19 mouse cellular contexts compared by ENCODE assay signal in the genomic region with DNA sequence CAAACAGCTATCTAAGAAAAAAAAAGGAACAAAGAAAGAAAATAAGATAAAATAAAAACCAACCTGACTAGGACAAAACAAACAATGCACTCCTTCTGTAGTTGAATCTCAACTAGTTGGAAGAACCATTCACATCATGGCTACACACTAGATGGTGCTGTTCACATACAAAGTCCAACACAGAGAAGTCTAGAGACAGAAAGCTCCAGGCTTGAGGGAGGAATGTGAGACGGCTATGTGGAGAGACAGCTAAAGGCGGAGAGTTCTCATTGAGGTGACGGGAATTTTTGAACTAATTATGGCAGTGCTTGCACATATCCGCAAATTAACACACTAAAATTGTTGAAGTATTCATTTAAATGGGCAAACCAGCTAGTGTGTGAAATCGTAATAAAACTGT. TPM values are rescaled to one million over a fixed set of nuclear protein-coding genes. Genes with fewer than 3 reads are reported as not detected.
DNase-seq lines count a peak whose midpoint lies in the region; ATAC-seq and TF ChIP-seq lines count a peak whose summit lies in the region.
"Had no signal": no experiment of that assay in that cellular context is flagged by ENCODE, and none has a peak within 500 bp of the region (broad histone marks: within the 10 kb centered on the region; RNA-seq: fewer than 3 reads in every experiment).

No protein-coding gene starts in this region.

- H3K4me2 ChIP-seq in forebrain, postnatal 0 days (ENCODE audit: low read depth): no peak overlapping the region
- H3K4me2 ChIP-seq in forebrain, embryonic 12.5 days: no peak overlapping the region
- H3K4me2 ChIP-seq: heart, embryonic 13.5 days; hindbrain, embryonic 15.5 days; limb, embryonic 13.5 days; lung, embryonic 15.5 days; midbrain, embryonic 15.5 days had no signal

- intact Hi-C loops in left cerebral cortex, adult 2 months (cut with DNase I): loop anchor here (10.0 kb wide), 1 partner anchor 319 kb away; no protein-coding TSS in a partner anchor

- WGBS in forebrain, postnatal 0 days: 63% methylated on average over 5 of the region's 5 CpGs
- WGBS in forebrain, embryonic 12.5 days: 75% methylated on average over 5 of the region's 5 CpGs

- ATAC-seq in forebrain, postnatal 0 days: peak; percentile 45; the same call in 1 of the 2 replicates
- ATAC-seq in forebrain, embryonic 12.5 days (ENCODE audit: low FRiP score): no peak
- ATAC-seq in erythroblast, adult 5-6 weeks (replicated peaks; ENCODE audit: low FRiP score, poor library complexity, severe bottlenecking): no peak
- ATAC-seq: midbrain, embryonic 15.5 days had no signal

- H3K4me1 ChIP-seq in forebrain, postnatal 0 days (ENCODE audit: insufficient read depth): no peaks in the 10 kb centered on the region
- H3K4me1 ChIP-seq in forebrain, embryonic 12.5 days: 0 out of 2 replicates have a peak, but pooled peaks cover 4% of the 10 kb centered on the region
- H3K4me1 ChIP-seq: hindbrain, embryonic 15.5 days; midbrain, embryonic 15.5 days had no signal

- TF ChIP-seq CTCF in forebrain, postnatal 0 days (IDR thresholded peaks at IDR 0.05; ENCODE audit: low read depth): peak; percentile 62
- peak; percentile 34 for TF ChIP-seq CTCF in left cerebral cortex, adult 2 months (IDR thresholded peaks at IDR 0.05)

- no peak overlapping the region for H3K4me3 ChIP-seq in forebrain, postnatal 0 days (ENCODE audit: low read depth, low read length)
- no peak overlapping the region for H3K4me3 ChIP-seq in forebrain, embryonic 12.5 days (replicated peaks)
- H3K4me3 ChIP-seq in left cerebral cortex, adult 2 months: no peak overlapping the region
- H3K4me3 ChIP-seq: heart, embryonic 13.5 days; hindbrain, embryonic 15.5 days; limb, embryonic 13.5 days; lung, embryonic 15.5 days; midbrain, embryonic 15.5 days had no signal

- no peak overlapping the region for H3K27ac ChIP-seq in forebrain, postnatal 0 days (ENCODE audit: low read depth, low read length)
- H3K27ac ChIP-seq in forebrain, embryonic 12.5 days: no peak overlapping the region
- no peak overlapping the region for H3K27ac ChIP-seq in left cerebral cortex, adult 2 months
- H3K27ac ChIP-seq: heart, embryonic 13.5 days; hindbrain, embryonic 15.5 days; limb, embryonic 13.5 days; lung, embryonic 15.5 days; midbrain, embryonic 15.5 days had no signal

- peak; percentile 34 for DNase-seq in forebrain, postnatal 0 days
- no peak for DNase-seq in left cerebral cortex, adult 2 months (ENCODE audit: extremely low spot score in 1 of 2, low spot score in 2 of 2)
- DNase-seq in left cerebral cortex, adult 8-10 months (ENCODE audit: low spot score in 2 of 2): no peak
- DNase-seq in 416B (ENCODE audit: low read depth): peak; percentile 64
- DNase-seq in brain, adult 2 months (ENCODE audit: low read depth, low spot score): peak; percentile 35
- DNase-seq in spleen, adult 18-20 months: no peak
- DNase-seq: adrenal gland, postnatal 10 days; cerebellum, postnatal 36 days; gastrocnemius, postnatal 14 days; kidney, postnatal 14 days; right cerebral cortex, adult 18-20 months; thymus, postnatal 25 days had no signal

- H3K36me3 ChIP-seq in forebrain, postnatal 0 days (ENCODE audit: insufficient read depth): no peaks in the 10 kb centered on the region
- no peaks in the 10 kb centered on the region for H3K36me3 ChIP-seq in forebrain, embryonic 12.5 days (replicated peaks)
- H3K36me3 ChIP-seq: heart, embryonic 13.5 days; hindbrain, embryonic 15.5 days; limb, embryonic 13.5 days; lung, embryonic 15.5 days; midbrain, embryonic 15.5 days had no signal

- no peaks in the 10 kb centered on the region for H3K27me3 ChIP-seq in forebrain, postnatal 0 days (ENCODE audit: insufficient read depth, low read length)
- no peaks in the 10 kb centered on the region for H3K27me3 ChIP-seq in forebrain, embryonic 12.5 days
- H3K27me3 ChIP-seq: heart, embryonic 13.5 days; hindbrain, embryonic 15.5 days; limb, embryonic 13.5 days; lung, embryonic 15.5 days; midbrain, embryonic 15.5 days had no signal

- no peaks in the 10 kb centered on the region for H3K9me3 ChIP-seq in forebrain, postnatal 0 days (ENCODE audit: low read length)
- no peaks in the 10 kb centered on the region for H3K9me3 ChIP-seq in forebrain, embryonic 12.5 days
- H3K9me3 ChIP-seq: heart, embryonic 13.5 days; hindbrain, embryonic 15.5 days; limb, embryonic 13.5 days; lung, embryonic 15.5 days; midbrain, embryonic 15.5 days had no signal

- H3K9ac ChIP-seq in forebrain, postnatal 0 days: no peak overlapping the region
- no peak overlapping the region for H3K9ac ChIP-seq in forebrain, embryonic 12.5 days
- H3K9ac ChIP-seq: heart, embryonic 13.5 days; hindbrain, embryonic 15.5 days; limb, embryonic 13.5 days; lung, embryonic 15.5 days; midbrain, embryonic 15.5 days had no signal

RNA-seq across cellular contexts. Expression of a gene that starts 43.7 kb away (rescaled TPM):
- 5.1 and 8.8 TPM in 2 replicates for total RNA-seq in forebrain, postnatal 0 days (2014; rRNA removed)
- 33.8 and 34.6 TPM in 2 replicates for polyA plus RNA-seq in forebrain, postnatal 0 days (2015; fragmentation: Nextera tagmentation; extraction: Ambion mirVana)
- 28.1 and 32.4 TPM in 2 replicates for polyA plus RNA-seq in forebrain, embryonic 12.5 days (2016; fragmentation: Nextera tagmentation; extraction: Ambion mirVana)
- total RNA-seq in left cerebral cortex, adult 2 months (2021): 10 to 100 TPM; 67.2 to 69.9 TPM
- total RNA-seq in left cerebral cortex, adult 8-10 months (2022): 10 to 100 TPM; 59.6 to 72.2 (median 64.0) TPM
- 15.0 and 25.3 TPM in 2 replicates for total RNA-seq in erythroblast, adult 5-6 weeks (2015; ENCODE audit: low replicate concordance)
- total RNA-seq in erythroblast, adult 5-6 weeks (2017; ENCODE audit: low replicate concordance): 11.1 and 23.3 TPM in 2 replicates

Comparison
In these comparisons a context has a peak if more than half of its experiments do, and no peak if none do; other contexts are left out.
1. DNase-seq: peak in forebrain, postnatal 0 days (single experiment), 416B (single experiment) and brain, adult 2 months (single experiment); none in left cerebral cortex, adult 2 months (0 of 2), left cerebral cortex, adult 8-10 months (0 of 2) and spleen, adult 18-20 months (0 of 2).